Mouse (Mus musculus): ENCODE data around the gene Zfand6.

DNA sequence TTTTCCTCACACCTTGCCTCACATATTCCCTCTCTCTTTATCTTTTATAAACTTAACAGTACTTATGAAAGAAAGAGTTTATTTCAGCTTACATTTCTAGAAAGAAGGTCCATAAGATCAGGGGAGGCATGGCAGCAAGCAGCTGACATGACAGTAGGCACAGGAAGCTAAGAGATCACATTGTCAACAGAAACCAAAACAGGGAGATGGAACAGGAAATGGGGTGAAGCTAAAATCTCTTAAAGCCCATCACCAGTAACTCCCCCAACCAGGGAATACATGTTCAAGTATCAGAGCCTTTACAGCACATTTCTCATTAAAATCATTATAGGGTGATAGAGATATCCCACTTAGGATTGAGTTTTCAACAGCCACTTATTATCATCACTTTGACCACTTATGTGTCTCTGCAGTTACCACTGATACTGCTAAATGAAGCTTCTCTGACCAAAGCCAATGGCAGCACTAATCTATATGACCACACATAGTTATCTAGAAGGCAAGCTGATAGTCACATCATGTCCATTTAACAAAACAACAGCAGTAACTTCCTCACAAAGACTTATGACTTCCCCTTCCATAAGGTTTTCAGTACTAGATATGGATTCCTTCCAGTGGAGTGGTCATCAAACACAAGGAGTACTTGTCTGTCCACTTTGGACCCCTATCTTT, 20.7 kb upstream of the Zfand6 start:
- TF ChIP-seq POLR2A (IDR thresholded peaks at IDR 0.05; ENCODE audit: low read depth, low read length) (no peak), CTCF (IDR thresholded peaks at IDR 0.05; ENCODE audit: extremely low read depth, insufficient read depth, insufficient read length, insufficient replicate concordance) (no peak)
